Mouse (Mus musculus): ENCODE results near the gene Ccdc173. TPM values are rescaled to one million over a fixed set of nuclear protein-coding genes. Genes with fewer than 3 reads are reported as not detected.

Gene Ccdc173
- polyA plus RNA-seq, 1 experiment from 2014 or later: 1.9 TPM

GRCm38 (mm10) chr2:69778836-69779177, 10.6 kb downstream of the Ccdc173 start:
- Histone ChIP-seq H3K9me3 (no peaks in the 10 kb centered on the region), H3K9ac (no peak overlapping the region), H3K27me3 (no peaks in the 10 kb centered on the region), H3K4me1 (no peaks in the 10 kb centered on the region), H3K36me3 (peaks cover 11% of the 10 kb centered on the region), H3K4me2 (replicated peaks) (no peak overlapping the region), H3K4me3 (no peak overlapping the region), H3K27ac (no peak overlapping the region)
- no peak for ATAC-seq (ENCODE audit: low FRiP score, low read depth)
- WGBS: 48% methylated on average over 5 of the region's 5 CpGs

GRCm38 (mm10) chr2:69777985-69778835, 11.2 kb downstream of the Ccdc173 start:
- ATAC-seq (ENCODE audit: low FRiP score, low read depth): no peak

GRCm38 (mm10) chr2:69773331-69773730, 16.0 kb downstream of the Ccdc173 start:
- Histone ChIP-seq H3K27me3 (no peaks in the 10 kb centered on the region), H3K4me1 (no peaks in the 10 kb centered on the region), H3K9me3 (no peaks in the 10 kb centered on the region), H3K36me3 (peaks cover 6% of the 10 kb centered on the region), H3K9ac (no peak overlapping the region), H3K4me3 (no peak overlapping the region), H3K27ac (no peak overlapping the region), H3K4me2 (replicated peaks) (no peak overlapping the region)
- no peak for ATAC-seq (ENCODE audit: low FRiP score, low read depth)
- 88% methylated on average over 3 of the region's 3 CpGs for WGBS

More at GRCm38 (mm10) chr2:69777985-69778835, 11.2 kb downstream of the Ccdc173 start:
- H3K4me3 ChIP-seq: no peak overlapping the region
- H3K9ac ChIP-seq: no peak overlapping the region
- 78% methylated on average over 7 of the region's 7 CpGs for WGBS
- H3K36me3 ChIP-seq: peaks cover 11% of the 10 kb centered on the region
- H3K27me3 ChIP-seq: no peaks in the 10 kb centered on the region
- H3K4me2 ChIP-seq (replicated peaks): no peak overlapping the region
- H3K27ac ChIP-seq: no peak overlapping the region
- H3K4me1 ChIP-seq: no peaks in the 10 kb centered on the region
- H3K9me3 ChIP-seq: no peaks in the 10 kb centered on the region

DNA sequence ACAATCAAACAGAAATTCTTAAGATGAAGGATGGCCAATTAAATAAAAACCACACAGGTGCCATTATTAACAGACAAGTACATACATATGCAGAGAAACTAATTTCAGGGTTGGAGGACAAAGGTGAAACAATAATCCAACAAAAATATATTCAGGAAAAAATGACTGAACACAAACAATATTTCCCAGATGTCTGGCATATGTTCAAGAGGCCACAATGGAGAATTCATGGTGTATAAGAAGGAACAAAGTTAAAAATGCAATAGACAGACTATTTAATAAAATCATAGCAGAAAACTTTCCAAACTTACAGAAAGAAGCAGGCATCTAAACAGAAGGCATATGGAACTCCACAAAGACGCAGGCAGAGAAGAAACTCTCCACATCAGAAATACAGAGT, 24.7 kb downstream of the Ccdc173 start:
- H3K9me3 ChIP-seq: no peaks in the 10 kb centered on the region
- no peak overlapping the region for H3K4me2 ChIP-seq (replicated peaks)
- H3K4me1 ChIP-seq: no peaks in the 10 kb centered on the region
- no peak for ATAC-seq (ENCODE audit: low FRiP score, low read depth)
- WGBS: 76% methylated on average over 1 of the region's 1 CpGs
- H3K9ac ChIP-seq: no peak overlapping the region
- peak overlapping the region; percentile 48; the same call in 1 of the 2 replicates for H3K27ac ChIP-seq
- no peak overlapping the region for H3K4me3 ChIP-seq
- H3K36me3 ChIP-seq: 0 out of 2 replicates have a peak, but pooled peaks cover 5% of the 10 kb centered on the region
- H3K27me3 ChIP-seq: no peaks in the 10 kb centered on the region

DNA sequence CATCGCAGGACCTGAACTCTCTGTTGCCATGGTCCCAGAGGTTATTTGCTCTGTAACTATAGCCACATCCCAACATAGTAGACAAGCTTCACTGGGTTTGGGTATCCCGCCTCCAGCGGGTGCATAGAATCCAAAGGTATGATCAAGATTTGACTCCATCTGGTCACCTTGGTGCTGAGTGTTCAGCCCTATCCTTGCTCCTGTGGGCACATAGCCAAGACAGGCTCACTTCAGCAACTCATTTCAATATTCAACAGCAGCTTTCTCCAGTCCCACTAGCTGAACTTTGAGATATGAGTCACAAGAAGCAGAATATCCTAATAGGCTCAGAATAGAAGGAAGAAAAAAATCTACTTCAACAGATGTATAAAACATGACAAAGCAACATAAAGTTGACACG, 26.0 kb downstream of the Ccdc173 start:
- ATAC-seq (ENCODE audit: low FRiP score, low read depth): no peak
- Histone ChIP-seq H3K36me3 (0 out of 2 replicates have a peak, but pooled peaks cover 5% of the 10 kb centered on the region), H3K9ac (no peak overlapping the region), H3K4me1 (no peaks in the 10 kb centered on the region), H3K9me3 (no peaks in the 10 kb centered on the region), H3K27ac (no peak overlapping the region), H3K4me3 (no peak overlapping the region), H3K27me3 (no peaks in the 10 kb centered on the region), H3K4me2 (replicated peaks) (no peak overlapping the region)
- 96% methylated on average over 4 of the region's 4 CpGs for WGBS

GRCm38 (mm10) chr2:69760980-69761379, 28.4 kb downstream of the Ccdc173 start:
- ATAC-seq (ENCODE audit: low FRiP score, low read depth): no peak
- Histone ChIP-seq H3K4me2 (replicated peaks) (no peak overlapping the region), H3K27ac (no peak overlapping the region), H3K9me3 (no peaks in the 10 kb centered on the region), H3K27me3 (no peaks in the 10 kb centered on the region), H3K4me3 (no peak overlapping the region), H3K4me1 (no peaks in the 10 kb centered on the region), H3K9ac (no peak overlapping the region), H3K36me3 (0 out of 2 replicates have a peak, but pooled peaks cover 5% of the 10 kb centered on the region)
- 80% methylated on average over 5 of the region's 5 CpGs for WGBS

- H3K4me1 ChIP-seq: no peaks in the 10 kb centered on the region
- no peak for ATAC-seq (ENCODE audit: low FRiP score, low read depth)
- WGBS: 84% methylated on average over 1 of the region's 1 CpGs
- no peak overlapping the region for H3K9ac ChIP-seq
- H3K36me3 ChIP-seq: peaks cover 70% of the 10 kb centered on the region
- no peak overlapping the region for H3K4me3 ChIP-seq
- no peak overlapping the region for H3K27ac ChIP-seq
- peaks cover 4% of the 10 kb centered on the region; the same call in 1 of the 2 replicates for H3K9me3 ChIP-seq
- H3K27me3 ChIP-seq: no peaks in the 10 kb centered on the region
- no peak overlapping the region for H3K4me2 ChIP-seq (replicated peaks)
Observed at GRCm38 (mm10) chr2:69745091-69745490, 44.3 kb downstream of the Ccdc173 start.

DNA sequence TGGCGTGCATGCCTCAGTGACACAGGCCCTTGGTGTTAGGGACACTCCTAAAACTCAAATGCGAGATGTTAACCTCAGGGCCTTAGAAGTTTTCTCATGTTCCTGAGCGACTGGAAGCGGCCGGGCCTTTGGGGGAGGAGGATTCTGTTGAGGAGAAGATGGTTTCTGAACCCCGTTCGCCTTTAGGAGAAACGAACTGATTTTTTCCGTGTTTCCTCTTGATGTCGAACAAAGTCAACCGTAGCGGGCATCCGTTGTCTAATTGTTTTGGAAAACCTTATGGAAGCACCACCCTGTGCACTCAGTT, 65.9 kb downstream of the Ccdc173 start:
- no peaks in the 10 kb centered on the region for H3K9me3 ChIP-seq
- H3K9ac ChIP-seq: peak overlapping the region; percentile 91
- 1% methylated on average over 13 of the region's 13 CpGs for WGBS
- H3K27me3 ChIP-seq: peaks cover 8% of the 10 kb centered on the region
- no peaks in the 10 kb centered on the region for H3K36me3 ChIP-seq
- peak overlapping the region; percentile 88; the same call in 1 of the 2 replicates for H3K27ac ChIP-seq
- H3K4me2 ChIP-seq (replicated peaks): peak overlapping the region; percentile 75
- peaks cover 12% of the 10 kb centered on the region for H3K4me1 ChIP-seq
- peak overlapping the region; percentile 94 for H3K4me3 ChIP-seq
- no peak for ATAC-seq (ENCODE audit: low FRiP score, low read depth)

- H3K27me3 ChIP-seq: peaks cover 8% of the 10 kb centered on the region
- WGBS: under 1% methylated on average over 88 of the region's 91 CpGs
- ATAC-seq (ENCODE audit: low FRiP score, low read depth): peak; percentile 97
- peak overlapping the region; percentile 88 for H3K27ac ChIP-seq
- no peaks in the 10 kb centered on the region for H3K9me3 ChIP-seq
- H3K4me2 ChIP-seq (replicated peaks): peak overlapping the region; percentile 75
- no peaks in the 10 kb centered on the region for H3K36me3 ChIP-seq
- H3K4me1 ChIP-seq: peaks cover 12% of the 10 kb centered on the region
- H3K4me3 ChIP-seq: peak overlapping the region; percentile 94
- peak overlapping the region; percentile 91 for H3K9ac ChIP-seq
Observed at GRCm38 (mm10) chr2:69722650-69723518, 66.5 kb downstream of the Ccdc173 start.

DNA sequence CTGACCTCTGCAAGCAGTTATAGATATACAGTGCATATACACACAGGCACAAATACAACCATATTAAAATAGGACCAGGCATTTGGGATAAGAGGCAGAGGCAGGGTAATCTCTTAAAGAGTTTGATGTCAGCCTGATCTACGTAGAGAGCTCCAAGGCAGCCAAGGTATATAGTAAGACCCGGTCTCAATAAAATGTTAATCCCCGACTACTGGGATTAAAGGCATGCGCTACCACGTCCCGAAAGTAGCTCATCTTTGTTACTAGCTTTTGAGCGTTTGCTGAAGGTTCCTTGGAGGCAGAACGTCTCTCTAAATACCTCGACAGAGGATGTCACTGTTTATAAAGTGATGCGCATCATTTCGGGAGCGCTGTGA, 67.1 kb downstream of the Ccdc173 start, which contains the start of gene Ppig:
Gene Ppig (plus strand): TSS at position 273 of the 377 bp plus-strand sequence.
- H3K36me3 ChIP-seq: no peaks in the 10 kb centered on the region
- H3K4me2 ChIP-seq (replicated peaks): peak within 1 kb of the TSS; percentile 75
- peak within 1 kb of the TSS; percentile 94 for H3K4me3 ChIP-seq
- peak; percentile 26; the same call in 1 of the 2 replicates for ATAC-seq (ENCODE audit: low FRiP score, low read depth)
- no peaks in the 10 kb centered on the region for H3K9me3 ChIP-seq
- peaks cover 12% of the 10 kb centered on the region for H3K4me1 ChIP-seq
- H3K27ac ChIP-seq: peak within 1 kb of the TSS; percentile 88
- peaks cover 8% of the 10 kb centered on the region for H3K27me3 ChIP-seq
- peak within 1 kb of the TSS; percentile 91 for H3K9ac ChIP-seq
- 4% methylated on average over 12 of the region's 12 CpGs for WGBS

DNA sequence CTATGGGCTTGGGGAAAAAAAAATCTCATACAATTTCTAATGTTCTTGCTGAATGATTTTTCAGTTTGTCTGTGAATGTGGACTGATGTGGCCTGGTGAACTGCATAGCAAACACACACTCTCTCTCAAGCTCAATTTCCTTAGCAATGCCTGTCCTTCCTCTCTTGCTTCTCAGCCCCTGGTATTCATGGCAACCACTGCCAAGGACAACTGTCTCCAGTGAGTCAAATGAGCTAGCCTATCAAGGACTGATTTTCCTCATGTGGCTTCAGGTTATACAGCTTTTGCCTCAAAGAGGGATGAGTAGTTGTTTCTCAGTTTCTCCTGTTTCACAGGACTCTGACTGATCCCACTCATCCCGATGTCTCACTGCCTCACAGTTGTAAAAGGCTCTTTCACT, 70.3 kb downstream of the Ccdc173 start:
- ATAC-seq (ENCODE audit: low FRiP score, low read depth): no peak
- Histone ChIP-seq H3K4me3 (no peak overlapping the region), H3K4me2 (replicated peaks) (no peak overlapping the region), H3K9ac (no peak overlapping the region), H3K36me3 (no peaks in the 10 kb centered on the region), H3K27ac (no peak overlapping the region), H3K4me1 (peaks cover 8% of the 10 kb centered on the region), H3K9me3 (no peaks in the 10 kb centered on the region), H3K27me3 (peaks cover 12% of the 10 kb centered on the region)
- WGBS: 79% methylated on average over 1 of the region's 1 CpGs

DNA sequence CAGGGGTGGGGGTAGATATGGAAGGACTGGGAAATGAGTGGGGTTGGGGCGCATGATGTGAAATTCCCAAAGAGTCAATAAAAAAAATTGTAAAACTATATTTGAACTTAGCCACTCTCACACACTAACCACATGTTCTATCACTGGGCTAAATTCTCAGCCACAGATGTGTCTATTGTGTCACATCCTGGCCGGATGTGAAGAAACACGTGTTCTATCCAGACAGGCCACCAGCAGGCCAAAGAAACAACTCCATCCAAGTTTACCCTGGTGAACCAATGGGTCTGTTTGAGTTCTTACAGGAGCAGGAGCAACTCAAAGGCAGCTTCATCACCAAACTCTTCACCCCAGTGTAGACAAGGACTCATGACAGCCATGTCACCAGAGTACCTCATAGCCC, 72.9 kb downstream of the Ccdc173 start:
- no peak overlapping the region for H3K4me3 ChIP-seq
- H3K4me1 ChIP-seq: no peaks in the 10 kb centered on the region
- WGBS: 74% methylated on average over 3 of the region's 3 CpGs
- H3K9me3 ChIP-seq: no peaks in the 10 kb centered on the region
- H3K27me3 ChIP-seq: peaks cover 9% of the 10 kb centered on the region
- H3K9ac ChIP-seq: no peak overlapping the region
- no peak overlapping the region for H3K27ac ChIP-seq
- ATAC-seq (ENCODE audit: low FRiP score, low read depth): no peak
- H3K4me2 ChIP-seq (replicated peaks): no peak overlapping the region
- no peaks in the 10 kb centered on the region for H3K36me3 ChIP-seq

Data from limb, embryonic 13.5 days (tissue).